Mouse (Mus musculus) testis, postnatal 14 days (tissue): ENCODE data around the gene Rnaseh1.
A peak's percentile ranks its signal among the peaks of the same experiment; 100 is the strongest.

Experiments used
- DNase-seq: peaks from one replicate; pipeline ENCODE4 v3.0.0; 2021; ENCODE audit warnings: low spot score

The Rnaseh1 gene

DNA sequence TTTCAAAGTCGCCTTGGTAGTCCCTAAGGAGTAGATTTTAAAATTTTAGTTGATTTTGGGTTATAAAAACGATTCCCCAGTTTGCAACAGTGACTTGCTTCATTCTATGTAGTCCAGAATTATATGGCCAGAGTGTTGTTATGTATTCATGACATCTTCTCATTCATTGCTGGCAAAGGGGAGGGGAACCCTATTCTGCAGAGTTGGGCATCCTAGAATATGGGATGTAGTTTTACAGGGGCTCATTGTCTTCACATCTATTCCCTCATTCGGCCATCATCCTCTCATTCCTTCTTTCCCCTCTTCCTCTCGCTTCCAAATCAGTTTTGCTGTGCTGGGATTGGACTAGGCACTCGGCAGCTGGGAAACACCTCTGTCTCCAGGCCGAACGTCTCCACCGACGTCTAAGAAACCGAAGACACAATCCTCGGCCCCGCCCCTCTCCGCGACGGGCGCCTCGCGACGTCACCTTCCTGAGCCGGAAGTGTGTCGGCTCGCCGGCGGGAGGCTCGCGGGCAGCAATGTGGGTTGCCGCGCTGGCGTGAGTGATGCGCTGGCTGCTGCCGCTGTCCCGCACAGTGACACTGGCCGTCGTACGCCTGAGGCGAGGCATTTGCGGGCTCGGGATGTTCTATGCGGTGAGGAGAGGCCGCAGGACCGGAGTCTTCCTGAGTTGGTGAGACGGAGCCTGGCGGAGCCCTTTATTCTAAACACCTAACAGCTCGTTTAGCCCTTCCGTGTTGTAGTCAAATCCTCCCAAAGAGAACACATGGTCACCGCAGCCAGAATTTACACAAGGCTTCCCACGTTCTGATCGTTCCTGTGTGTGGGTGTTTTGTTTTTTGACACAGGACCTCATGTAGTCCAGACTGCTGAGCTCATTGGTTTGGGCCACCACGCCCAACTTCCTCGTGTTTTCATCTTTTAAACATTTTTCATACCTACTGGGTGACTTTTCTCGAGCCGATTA lies at the start of gene Rnaseh1:
Rnaseh1 (plus strand) TSS at position 462 of the 970 bp plus-strand sequence.
- peak; percentile 89 for DNase-seq

DNA sequence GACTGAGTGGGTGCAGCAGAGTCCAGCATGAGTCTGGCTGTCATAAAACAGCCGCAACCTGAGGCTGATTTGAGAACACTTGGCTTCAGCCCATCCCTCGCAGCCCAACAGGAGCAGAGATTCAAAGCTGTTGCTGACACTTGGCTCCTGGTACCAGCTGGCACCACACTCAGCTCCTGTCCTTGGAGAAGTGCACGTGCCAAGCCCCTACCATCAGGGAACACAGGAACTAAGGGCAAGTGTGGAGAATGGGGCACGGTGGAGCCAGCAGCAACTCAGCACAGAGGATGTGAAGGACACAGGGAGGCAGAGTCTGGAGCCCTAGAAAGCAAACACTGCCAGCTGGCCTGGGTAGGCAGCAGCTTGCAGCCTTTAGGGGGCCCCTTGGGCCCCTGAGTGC lies 47.1 kb upstream of the Rnaseh1 start:
- DNase-seq: peak; percentile 21

DNA sequence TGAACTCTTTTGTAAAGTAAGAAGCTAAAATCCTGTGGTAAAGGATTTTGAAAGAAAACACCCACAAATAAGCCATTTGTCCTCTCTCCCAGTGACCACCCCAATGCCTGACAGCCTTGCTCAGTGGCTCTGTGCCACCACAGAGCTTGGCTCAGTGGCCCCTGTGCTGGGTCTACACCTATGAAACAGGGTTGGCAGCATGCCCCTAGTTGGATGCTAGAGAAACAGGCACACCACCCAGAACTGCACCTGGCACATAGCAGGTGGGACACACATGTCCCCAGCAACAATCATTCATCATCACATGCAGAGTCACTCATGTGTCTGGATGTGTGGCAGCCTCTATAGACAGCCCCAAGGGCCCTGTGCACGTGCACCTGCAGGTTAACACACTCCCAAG lies 45.9 kb upstream of the Rnaseh1 start:
- no peak for DNase-seq

DNA sequence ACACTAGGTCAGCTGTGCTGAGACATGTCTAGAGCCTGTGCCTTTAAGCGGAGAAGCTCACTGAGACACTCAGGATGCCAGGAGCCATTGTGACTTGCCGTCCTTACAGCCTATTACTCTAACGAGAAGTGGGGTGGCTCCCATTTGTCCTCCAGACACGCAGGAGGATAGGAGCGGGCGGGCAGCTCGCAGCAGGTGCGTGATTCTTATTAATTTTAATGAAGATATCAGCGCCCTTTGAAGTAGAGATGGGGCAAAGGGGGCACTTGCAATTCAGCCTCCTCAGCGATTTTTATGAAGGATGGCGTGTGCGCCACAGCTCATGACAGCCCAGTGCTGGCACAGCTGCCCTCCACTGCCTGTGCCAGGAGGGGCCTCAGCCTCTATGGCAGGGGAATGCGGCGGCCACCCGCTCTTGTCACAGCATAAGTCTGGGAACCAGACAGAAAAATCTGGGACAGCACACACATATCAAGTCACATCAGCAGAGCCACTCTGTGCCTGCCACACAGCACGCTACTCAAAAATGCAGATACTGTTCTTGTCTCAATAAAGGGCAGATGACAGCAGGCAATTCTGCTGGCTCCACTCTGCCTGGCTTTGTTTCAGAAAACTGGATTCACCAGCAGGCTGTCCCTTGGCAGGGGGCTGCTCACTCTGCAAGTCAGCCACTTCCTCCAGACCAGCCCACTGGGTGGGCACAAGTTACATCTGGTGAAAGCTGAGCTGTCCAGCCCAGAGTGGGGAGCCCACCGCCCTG lies 41.7 kb upstream of the Rnaseh1 start:
- DNase-seq: no peak

DNA sequence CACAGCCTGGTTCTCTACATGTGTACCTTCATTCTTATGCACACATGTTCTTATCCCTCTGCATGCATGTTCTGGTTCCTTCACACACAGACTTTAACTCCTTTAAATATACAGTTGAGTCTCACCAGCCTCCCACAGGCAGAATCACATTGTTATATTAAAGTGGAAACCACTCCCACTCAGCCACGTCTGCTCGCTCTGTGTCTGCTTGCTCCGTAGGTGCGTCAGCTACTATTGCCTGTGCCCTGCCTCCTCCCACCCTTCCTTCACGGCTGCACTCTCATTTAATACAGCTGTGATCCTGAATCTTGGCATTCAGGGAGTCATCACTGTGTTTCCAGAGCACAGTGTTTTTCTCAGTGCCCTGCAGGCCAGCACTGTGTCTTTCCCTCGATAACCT lies 37.0 kb upstream of the Rnaseh1 start:
- no peak for DNase-seq

DNA sequence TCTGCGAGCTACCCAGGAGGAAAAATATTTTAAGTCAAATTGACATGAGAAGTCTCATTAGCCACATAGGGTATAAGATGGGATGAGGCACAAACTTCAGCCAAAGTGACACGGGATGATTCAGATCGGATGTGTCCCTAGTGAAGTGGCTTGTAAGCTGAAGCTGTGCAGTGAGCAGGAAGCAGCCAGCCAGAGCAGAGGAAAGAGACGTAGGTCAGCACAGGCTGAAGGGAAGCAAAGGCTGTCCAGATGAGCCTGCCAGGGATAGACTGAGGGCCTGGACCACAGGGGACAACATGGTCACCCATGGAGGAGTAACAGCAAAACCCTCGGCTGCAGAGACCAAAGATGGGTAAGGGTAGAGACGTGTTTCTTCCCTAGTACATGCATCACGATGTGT lies 35.0 kb upstream of the Rnaseh1 start:
- DNase-seq: no peak

DNA sequence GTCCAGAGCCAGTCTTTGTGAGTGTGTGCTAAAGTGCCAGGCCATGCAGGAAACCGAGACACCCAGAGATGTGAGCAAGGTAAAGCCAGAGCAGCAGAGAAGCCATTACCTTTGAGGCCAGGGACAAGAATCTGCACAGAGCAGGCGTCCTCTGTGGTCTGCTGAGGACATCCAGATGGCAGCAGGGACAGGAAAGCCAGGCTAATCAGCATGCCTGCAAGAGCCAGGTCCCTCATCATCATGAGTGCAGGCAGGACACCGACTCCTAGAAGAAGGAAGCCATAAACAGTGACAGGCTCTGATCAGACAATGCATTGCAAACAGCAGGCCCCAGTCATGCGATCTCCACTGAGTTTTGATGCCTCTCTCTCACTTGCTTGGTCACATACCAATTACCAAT lies 32.1 kb upstream of the Rnaseh1 start:
- no peak for DNase-seq

DNA sequence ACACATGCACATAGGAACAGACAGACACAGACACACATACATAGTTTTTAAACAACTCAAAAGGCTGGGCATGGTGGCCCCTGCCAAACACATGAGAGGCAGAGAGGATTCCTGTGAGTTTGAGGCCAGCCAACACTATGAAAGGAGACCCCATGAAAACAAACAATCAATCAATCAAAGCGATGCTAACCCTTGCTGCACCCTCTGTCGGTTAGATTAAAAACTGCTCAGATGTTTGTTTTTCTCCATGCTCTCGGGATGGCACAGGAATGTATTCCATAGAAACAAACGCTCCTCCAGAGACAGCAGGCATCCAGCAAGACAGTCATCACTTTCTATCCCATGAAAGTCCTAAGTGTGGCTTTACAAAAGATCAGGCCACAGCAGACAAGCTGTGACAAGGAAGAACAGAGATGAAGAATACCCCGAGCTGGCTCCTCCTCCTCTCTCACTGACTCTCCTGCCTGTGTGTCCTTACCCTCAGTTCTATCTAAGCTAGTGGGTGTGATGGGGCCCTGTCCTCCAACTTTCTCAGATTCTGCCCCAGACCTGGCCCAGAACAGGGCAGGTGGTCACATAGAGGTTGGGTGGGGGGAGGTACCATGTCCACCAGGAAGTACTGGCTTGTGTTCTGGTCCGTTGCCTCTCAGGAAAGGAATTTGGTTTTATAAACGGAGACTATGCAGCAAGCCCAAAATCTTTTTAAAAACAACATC lies 27.8 kb upstream of the Rnaseh1 start:
- no peak for DNase-seq

DNA sequence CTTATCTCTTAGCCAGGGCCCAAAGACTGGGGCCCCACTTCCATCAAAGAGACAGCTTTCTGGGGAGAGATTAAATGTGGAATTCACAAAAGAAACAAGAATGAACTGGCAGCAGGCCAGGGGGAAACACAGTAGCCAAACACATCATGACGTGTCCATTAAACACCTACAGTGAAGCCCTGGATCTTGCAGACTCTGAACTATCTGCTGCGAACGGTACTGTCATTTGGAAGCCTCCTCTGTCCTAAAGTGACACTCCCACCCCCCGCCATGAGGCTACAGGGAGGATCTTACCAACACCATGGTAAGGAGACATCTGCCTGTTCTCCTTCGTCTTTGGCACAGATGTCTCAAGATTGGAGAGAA lies 27.3 kb upstream of the Rnaseh1 start:
- DNase-seq: no peak

DNA sequence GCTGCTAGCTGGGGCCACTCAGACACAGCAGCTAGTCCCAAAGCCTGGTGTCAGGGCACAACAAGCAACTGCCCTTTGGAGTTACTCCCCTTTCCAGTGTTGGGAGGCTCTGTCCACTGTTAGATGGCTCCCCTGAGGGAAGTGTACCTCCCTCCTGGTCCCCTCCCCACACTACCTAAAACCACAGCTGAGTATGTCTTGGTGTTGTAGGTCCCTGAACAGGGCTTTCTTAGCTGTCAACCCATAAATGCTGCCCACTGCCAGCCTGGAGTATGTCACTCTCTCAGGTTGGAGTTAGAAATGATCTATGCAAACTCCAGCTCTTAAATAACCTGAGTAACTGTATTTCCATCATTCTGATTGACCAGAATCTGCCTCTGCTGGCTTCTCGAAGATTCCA lies 26.8 kb upstream of the Rnaseh1 start:
- no peak for DNase-seq

DNA sequence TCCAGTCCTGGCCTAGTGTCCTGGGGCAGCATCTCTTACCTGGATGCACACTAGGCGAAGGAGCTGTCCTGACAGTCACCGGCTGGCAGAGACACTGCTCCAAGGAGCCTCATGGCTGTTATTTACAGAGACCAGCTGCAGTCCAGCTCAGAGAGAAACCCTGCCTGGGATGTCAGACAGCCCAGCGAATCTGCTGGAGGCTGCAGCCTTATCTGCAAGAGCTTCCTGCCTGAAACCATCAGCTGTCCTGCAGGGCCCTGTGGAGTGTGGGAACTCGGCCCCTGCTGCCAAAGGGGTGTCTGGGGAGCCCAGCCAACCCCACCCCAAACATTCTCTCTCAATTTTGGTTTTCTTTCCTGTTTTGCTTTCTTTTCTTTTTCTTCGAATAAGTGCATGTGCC lies 26.2 kb upstream of the Rnaseh1 start, which contains the start of gene Colec11:
Colec11 (minus strand) TSS at position 183 of the 400 bp plus-strand sequence.
- no peak for DNase-seq

DNA sequence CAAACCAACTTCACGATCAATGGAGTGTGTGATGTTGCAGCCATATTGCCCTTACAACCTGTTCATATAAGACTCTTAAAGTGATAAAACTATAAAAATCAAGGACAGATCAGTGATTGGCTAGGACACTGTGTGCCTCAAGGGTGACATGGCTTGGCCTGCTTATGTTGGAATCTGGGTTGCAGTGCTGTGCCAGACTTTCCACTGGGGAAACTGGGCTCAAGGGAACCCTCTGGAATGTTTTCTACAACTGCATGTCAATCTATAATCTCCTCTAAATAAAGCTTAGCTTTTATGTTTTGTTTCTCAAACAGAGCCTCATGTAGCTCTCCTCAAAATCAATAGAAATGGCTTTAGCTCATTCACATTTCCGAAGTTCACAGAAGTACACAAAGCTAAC lies 25.2 kb upstream of the Rnaseh1 start:
- no peak for DNase-seq

DNA sequence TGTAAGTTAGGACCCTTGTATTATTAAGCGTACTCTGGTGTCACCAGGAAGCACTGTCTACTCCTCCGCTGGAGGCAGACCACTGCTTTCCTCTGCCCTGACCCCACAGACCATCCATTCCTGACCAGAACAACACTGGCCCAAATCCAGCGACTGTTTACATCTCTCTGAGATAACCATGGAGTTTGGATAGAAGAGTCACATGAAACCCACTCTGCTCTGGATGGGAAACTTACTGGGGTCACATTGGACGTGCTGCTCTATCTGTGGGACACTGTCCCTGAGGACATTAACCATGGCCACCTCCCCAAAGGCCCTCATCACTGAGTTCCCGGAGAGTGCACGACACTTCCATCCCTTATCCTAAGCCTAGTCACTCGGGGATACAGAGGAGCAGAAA lies 24.0 kb upstream of the Rnaseh1 start:
- no peak for DNase-seq

DNA sequence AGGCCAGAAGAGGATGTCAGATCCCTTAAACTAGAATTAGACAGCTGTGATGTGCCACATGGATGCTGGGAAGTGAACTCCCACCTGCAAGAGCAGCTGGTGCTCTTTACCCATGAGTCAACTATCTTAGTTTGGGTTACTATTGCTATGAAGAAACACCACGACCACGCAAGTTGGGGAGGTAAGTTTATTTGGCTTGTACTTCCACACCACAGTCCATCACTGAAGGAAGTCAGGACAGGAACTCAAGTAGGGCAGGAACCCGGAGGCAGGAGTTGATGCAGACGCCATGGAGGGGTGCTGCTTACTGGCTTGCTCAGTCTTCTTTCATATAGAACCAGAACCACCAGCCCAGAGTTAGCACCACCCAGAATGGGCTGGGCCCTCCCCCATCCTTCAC lies 22.3 kb upstream of the Rnaseh1 start:
- DNase-seq: no peak

DNA sequence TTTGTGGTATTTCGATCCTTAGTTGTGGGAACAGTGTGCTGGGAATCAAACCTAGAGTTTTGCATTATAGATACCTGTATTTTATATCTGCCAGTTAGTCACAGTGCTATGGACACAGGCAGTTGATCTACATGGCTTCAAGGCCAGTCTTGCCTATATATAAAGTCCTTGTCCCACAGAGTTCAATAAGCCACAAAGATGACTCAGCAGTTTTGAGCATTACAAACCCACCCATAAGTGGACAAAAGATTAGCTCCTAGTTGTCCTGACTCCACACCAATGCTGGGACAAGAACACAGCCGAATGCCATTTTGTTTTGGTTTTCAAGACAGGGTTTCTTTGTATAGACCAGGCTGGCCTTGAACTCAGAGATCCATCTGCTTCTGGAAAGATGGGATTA lies 21.0 kb upstream of the Rnaseh1 start:
- no peak for DNase-seq

DNA sequence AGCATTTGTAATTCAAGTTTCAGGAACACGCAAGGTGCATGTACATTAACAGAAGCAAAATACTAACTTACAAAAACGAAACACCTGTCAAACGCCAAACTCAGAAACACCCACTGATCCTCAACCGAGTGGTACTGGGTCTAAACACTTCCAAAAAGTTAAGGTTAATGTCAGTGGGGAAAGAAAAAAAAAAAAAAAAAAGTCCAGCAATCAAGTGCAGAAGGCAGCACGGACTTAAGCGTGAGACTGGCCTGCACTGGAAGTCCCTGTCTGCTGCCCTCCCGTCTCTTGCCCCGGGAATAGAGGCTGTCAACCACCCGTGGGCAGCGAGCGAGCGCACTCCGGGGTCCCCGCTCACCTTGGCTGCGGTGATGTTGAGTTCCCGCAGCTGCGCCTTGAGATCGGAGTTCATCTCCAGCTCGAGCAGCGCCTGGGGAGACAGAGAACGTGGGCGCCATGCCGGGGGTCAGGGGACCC lies 14.3 kb upstream of the Rnaseh1 start:
- DNase-seq: no peak

DNA sequence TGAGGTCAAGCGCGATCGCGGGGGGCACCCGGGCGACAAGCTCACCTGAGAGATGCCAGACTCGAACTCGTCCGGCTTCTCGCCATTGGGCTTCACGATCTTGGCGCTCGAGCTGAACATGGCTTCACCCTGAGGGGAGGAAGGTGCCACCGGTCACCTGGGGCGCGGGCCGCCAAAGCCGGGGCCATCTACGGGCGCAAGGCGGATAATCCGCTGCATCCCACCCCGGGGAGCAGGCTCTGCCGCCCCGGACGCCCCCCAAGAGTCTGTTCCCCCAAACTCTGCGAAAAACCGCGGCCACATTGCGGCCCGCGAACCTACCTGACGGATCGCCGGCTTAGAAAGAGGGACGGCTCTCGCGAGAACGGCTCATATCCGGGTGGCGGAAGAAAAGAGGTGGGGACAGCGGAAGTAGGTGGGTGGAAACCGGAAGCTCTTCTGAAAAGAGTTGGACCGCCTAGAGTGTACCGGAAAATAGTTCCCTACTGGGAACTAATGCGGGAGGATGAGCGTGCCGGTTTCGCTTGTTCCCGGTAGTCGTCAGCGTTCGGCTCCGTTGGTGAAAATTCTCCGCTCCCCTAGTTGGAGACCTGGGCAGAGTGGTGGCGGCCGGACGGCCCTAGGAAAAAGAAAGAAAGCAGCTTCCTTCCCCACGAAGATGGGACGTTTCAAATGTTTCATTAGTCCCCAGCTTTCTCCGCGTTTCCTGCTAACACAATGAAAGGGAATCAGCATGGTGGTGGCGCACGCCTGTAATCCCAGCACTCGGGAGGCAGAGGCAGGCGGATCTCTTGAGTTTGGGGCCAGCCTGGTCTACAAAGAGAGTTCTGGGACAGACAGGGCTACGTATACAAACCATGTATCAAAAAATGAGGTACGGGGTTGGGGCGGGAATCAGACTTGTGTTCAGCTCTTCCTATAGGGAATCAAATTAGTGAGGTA lies 13.6 kb upstream of the Rnaseh1 start, which contains the start of gene Rps7:
Rps7 (minus strand) TSS at position 419 of the 942 bp plus-strand sequence.
- DNase-seq: peak; percentile 95

DNA sequence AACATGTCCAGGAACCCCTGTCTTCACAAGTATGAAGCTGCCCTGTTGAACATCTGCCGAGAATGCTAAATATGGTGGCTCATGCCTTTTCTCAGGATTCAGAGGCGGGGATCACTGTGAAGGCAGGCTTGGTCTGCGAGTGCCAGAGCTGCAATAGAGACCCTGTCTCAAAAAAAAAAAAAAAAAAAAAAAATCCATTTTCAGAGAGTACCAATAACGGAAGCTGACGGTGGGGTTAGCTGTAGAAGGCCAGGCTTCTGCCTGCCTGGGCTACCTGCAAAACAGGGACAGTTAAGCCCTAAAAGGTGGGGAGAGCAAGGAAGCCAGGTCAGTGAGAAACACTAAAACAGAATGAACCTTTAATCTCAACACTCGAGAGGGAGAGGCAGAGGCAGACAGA lies 12.9 kb upstream of the Rnaseh1 start:
- DNase-seq: no peak

DNA sequence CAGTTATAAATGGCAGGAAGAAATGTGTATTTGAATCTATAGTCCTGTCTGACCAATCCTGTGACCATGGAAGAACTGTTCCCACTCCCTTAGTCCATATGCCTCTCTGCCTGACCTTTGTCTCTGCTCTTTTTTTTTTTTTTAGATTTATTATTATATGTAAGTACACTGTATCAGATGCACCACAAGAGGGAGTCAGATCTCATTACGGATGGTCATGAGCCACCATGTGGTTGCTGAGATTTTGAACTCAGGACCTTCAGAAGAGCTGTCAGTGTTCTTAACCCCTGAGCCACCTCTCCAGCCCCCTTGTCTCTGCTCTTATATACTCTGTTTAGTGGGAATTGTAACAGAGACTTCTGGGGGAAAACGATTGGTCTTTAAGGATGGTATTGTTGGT lies 10.6 kb upstream of the Rnaseh1 start:
- DNase-seq: no peak

DNA sequence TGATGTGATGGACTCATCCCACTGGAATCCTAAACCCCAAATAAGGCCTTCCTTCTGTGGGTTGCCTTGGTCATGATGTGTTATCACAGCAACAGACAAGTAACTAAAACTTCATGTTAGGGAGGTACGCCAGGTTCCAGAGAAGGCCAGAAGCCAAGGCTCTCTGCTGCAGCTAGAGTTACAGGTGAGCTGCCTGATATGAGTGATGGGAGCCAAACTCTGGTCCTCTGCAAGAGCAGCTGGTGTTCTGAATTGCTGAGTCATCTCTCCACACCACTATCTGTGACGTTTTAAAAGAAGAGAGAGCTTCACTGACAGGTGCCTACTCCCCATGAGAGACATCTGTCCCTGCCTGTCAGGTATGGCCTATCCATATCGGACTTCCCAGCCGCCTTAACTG lies 13.2 kb downstream of the Rnaseh1 start:
- DNase-seq: no peak

DNA sequence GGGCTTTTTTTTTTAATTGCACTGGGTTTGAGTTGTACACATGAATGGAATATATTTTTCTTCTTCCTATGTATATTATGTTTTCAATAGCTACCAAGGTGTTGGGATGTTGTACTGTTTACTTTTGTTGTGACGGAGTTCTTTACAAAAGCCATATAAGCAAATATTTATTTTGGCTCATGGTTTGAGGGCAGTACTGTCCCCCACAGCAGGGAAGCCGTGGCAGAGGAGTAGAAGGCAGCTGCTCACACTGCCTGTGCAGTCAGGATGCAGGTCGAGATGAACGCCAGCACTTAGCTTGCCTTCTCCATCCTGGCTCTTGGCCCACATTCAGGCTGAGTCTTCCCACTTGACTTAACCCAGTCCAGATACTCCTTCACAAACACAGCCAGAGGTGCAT lies 17.3 kb downstream of the Rnaseh1 start:
- no peak for DNase-seq
